Mouse (Mus musculus) liver, embryonic 12.5 days (tissue): ENCODE measurements around the gene Cdc42bpb. TPM values are rescaled to one million over a fixed set of nuclear protein-coding genes. Genes with fewer than 3 reads are reported as not detected.

Experiments
- ATAC-seq: fragments of 200-750 bp; cut with Nextera tagmentation; 2 replicates; pipeline ENCODE4 v1.8.0; 2017; ENCODE audit warnings: moderate number of reproducible peaks, mild to moderate bottlenecking, moderate library complexity
- H3K27ac ChIP-seq: fragments of 300-500 bp; sonication (generic); 2 replicates; pipeline ENCODE4 v1.5.1; 2016; ENCODE audit warnings: mild to moderate bottlenecking
- H3K27me3 ChIP-seq: fragments of 300-500 bp; sonication (generic); replicated peaks from 2 replicates; pipeline ENCODE4 v1.6.1; 2016; ENCODE audit warnings: mild to moderate bottlenecking, moderate library complexity
- H3K36me3 ChIP-seq: fragments of 300-500 bp; sonication (generic); 2 replicates; pipeline ENCODE4 v1.6.1; 2016; ENCODE audit warnings: mild to moderate bottlenecking, moderate library complexity
- H3K4me1 ChIP-seq: fragments of 300-500 bp; sonication (generic); 2 replicates; pipeline ENCODE4 v1.6.1; 2016
- H3K4me2 ChIP-seq: fragments of 300-500 bp; sonication (generic); 2 replicates; pipeline ENCODE4 v1.6.1; 2016; ENCODE audit warnings: mild to moderate bottlenecking, moderate library complexity
- H3K4me3 ChIP-seq: fragments of 300-500 bp; sonication (generic); 2 replicates; pipeline ENCODE4 v1.5.1; 2016; ENCODE audit warnings: mild to moderate bottlenecking, moderate library complexity
- H3K9ac ChIP-seq: fragments of 300-500 bp; sonication (generic); 2 replicates; pipeline ENCODE4 v1.6.1; 2016; ENCODE audit warnings: mild to moderate bottlenecking, moderate library complexity
- H3K9me3 ChIP-seq: fragments of 300-500 bp; sonication (generic); replicated peaks from 2 replicates; pipeline ENCODE4 v1.6.1; 2016; ENCODE audit warnings: mild to moderate bottlenecking, moderate library complexity
- WGBS: fragments of 180-500 bp; shearing (Covaris S2); methylation state at CpG from one replicate; pipeline ENCODE4 v1.1.7; 2016; ENCODE audit not compliant: insufficient replicate concordance; 5-methylcytosine and 5-hydroxymethylcytosine counted together
- polyA plus RNA-seq: library from polyadenylated mRNA; unstranded; fragments of >200 nt; fragmentation: Nextera tagmentation; extraction: Ambion mirVana; gene quantifications from 2 replicates; pipeline ENCODE4 v1.2.1, GENCODE M21; 2016

Gene Cdc42bpb
- polyA plus RNA-seq, 1 experiment from 2014 or later = 13.0 TPM

- Histone ChIP-seq H3K4me1 (peaks cover 49% of the 10 kb centered on the region), H3K36me3 (no peaks in the 10 kb centered on the region), H3K4me3 (no peak overlapping the region), H3K4me2 (0 out of 2 replicates have a peak overlapping the region, but pooled peaks have one; percentile 93), H3K27ac (no peak overlapping the region), H3K9me3 (no peaks in the 10 kb centered on the region), H3K27me3 (peaks cover 66% of the 10 kb centered on the region), H3K9ac (no peak overlapping the region)
- no peak for ATAC-seq
- WGBS = 68% methylated on average over 12 of the region's 12 CpGs
Observed at GRCm38 (mm10) chr12:111378812-111379211, 1.3 kb upstream of the Cdc42bpb start.

- WGBS = 2% methylated on average over 32 of the region's 32 CpGs
- Histone ChIP-seq H3K4me3 (peak overlapping the region; percentile 71), H3K27me3 (peaks cover 58% of the 10 kb centered on the region), H3K4me1 (peaks cover 55% of the 10 kb centered on the region), H3K4me2 (peak overlapping the region; percentile 93), H3K27ac (peak overlapping the region; percentile 80), H3K9me3 (no peaks in the 10 kb centered on the region), H3K9ac (peak overlapping the region; percentile 73), H3K36me3 (no peaks in the 10 kb centered on the region)
- peak; percentile 49; the same call in 1 of the 2 replicates for ATAC-seq
Observed at GRCm38 (mm10) chr12:111377986-111378490, 520 bp upstream of the Cdc42bpb start.

- under 1% methylated on average over 48 of the region's 49 CpGs for WGBS
- Histone ChIP-seq H3K27ac (peak overlapping the region; percentile 80), H3K36me3 (no peaks in the 10 kb centered on the region), H3K4me1 (peaks cover 56% of the 10 kb centered on the region), H3K9me3 (no peaks in the 10 kb centered on the region), H3K4me2 (peak overlapping the region; percentile 93), H3K4me3 (peak overlapping the region; percentile 71), H3K27me3 (peaks cover 56% of the 10 kb centered on the region), H3K9ac (peak overlapping the region; percentile 73)
- ATAC-seq = peak; percentile 30
Observed at GRCm38 (mm10) chr12:111376826-111377331, 639 bp downstream of the Cdc42bpb start.

- no peaks in the 10 kb centered on the region for H3K36me3 ChIP-seq
- H3K4me3 ChIP-seq = peak overlapping the region; percentile 71
- no peaks in the 10 kb centered on the region for H3K9me3 ChIP-seq
- 16% methylated on average over 6 of the region's 6 CpGs for WGBS
- peaks cover 48% of the 10 kb centered on the region for H3K27me3 ChIP-seq
- ATAC-seq = no peak
- peak overlapping the region; percentile 93 for H3K4me2 ChIP-seq
- H3K27ac ChIP-seq = no peak overlapping the region; the same call in 1 of the 2 replicates
- 0 out of 2 replicates have a peak overlapping the region, but pooled peaks have one; percentile 8 for H3K9ac ChIP-seq
- peaks cover 64% of the 10 kb centered on the region for H3K4me1 ChIP-seq
Observed at GRCm38 (mm10) chr12:111376053-111376452, 1.5 kb downstream of the Cdc42bpb start.

- peak overlapping the region; percentile 71 for H3K4me3 ChIP-seq
- peak overlapping the region; percentile 93 for H3K4me2 ChIP-seq
- H3K36me3 ChIP-seq = no peaks in the 10 kb centered on the region
- H3K27ac ChIP-seq = no peak overlapping the region; the same call in 1 of the 2 replicates
- ATAC-seq = no peak
- peaks cover 69% of the 10 kb centered on the region for H3K4me1 ChIP-seq
- 71% methylated on average over 12 of the region's 12 CpGs for WGBS
- H3K9me3 ChIP-seq = no peaks in the 10 kb centered on the region
- H3K27me3 ChIP-seq = peaks cover 48% of the 10 kb centered on the region
- H3K9ac ChIP-seq = 0 out of 2 replicates have a peak overlapping the region, but pooled peaks have one; percentile 8
Observed at GRCm38 (mm10) chr12:111375559-111375958, 2.0 kb downstream of the Cdc42bpb start.

- Histone ChIP-seq H3K27ac (no peak overlapping the region), H3K27me3 (peaks cover 42% of the 10 kb centered on the region)
- WGBS = 58% methylated on average over 10 of the region's 10 CpGs
Observed at GRCm38 (mm10) chr12:111374727-111375126, 2.8 kb downstream of the Cdc42bpb start.

GRCm38 (mm10) chr12:111373411-111373810 lies 4.1 kb downstream of the Cdc42bpb start:
- peaks cover 86% of the 10 kb centered on the region for H3K4me1 ChIP-seq
- H3K9ac ChIP-seq = no peak overlapping the region
- H3K4me2 ChIP-seq = peak overlapping the region; percentile 30; the same call in 1 of the 2 replicates
- no peak overlapping the region for H3K27ac ChIP-seq
- no peak for ATAC-seq
- 59% methylated on average over 6 of the region's 6 CpGs for WGBS
- H3K27me3 ChIP-seq = peaks cover 29% of the 10 kb centered on the region
- no peaks in the 10 kb centered on the region for H3K36me3 ChIP-seq
- no peak overlapping the region for H3K4me3 ChIP-seq
- H3K9me3 ChIP-seq = no peaks in the 10 kb centered on the region

More at GRCm38 (mm10) chr12:111374727-111375126, 2.8 kb downstream of the Cdc42bpb start:
- ATAC-seq = no peak
- Histone ChIP-seq H3K36me3 (no peaks in the 10 kb centered on the region), H3K4me3 (no peak overlapping the region), H3K4me2 (peak overlapping the region; percentile 93; the same call in 1 of the 2 replicates), H3K9me3 (no peaks in the 10 kb centered on the region), H3K9ac (no peak overlapping the region), H3K4me1 (peaks cover 77% of the 10 kb centered on the region)

GRCm38 (mm10) chr12:111371905-111372304 lies 5.6 kb downstream of the Cdc42bpb start:
- H3K36me3 ChIP-seq = no peaks in the 10 kb centered on the region
- peaks cover 14% of the 10 kb centered on the region for H3K27me3 ChIP-seq
- no peak for ATAC-seq
- no peak overlapping the region for H3K4me3 ChIP-seq
- no peak overlapping the region for H3K9ac ChIP-seq
- H3K9me3 ChIP-seq = no peaks in the 10 kb centered on the region
- H3K27ac ChIP-seq = no peak overlapping the region
- peaks cover 85% of the 10 kb centered on the region for H3K4me1 ChIP-seq
- 70% methylated on average over 7 of the region's 7 CpGs for WGBS
- no peak overlapping the region for H3K4me2 ChIP-seq

- H3K36me3 ChIP-seq = no peaks in the 10 kb centered on the region
- H3K27ac ChIP-seq = no peak overlapping the region
- H3K4me1 ChIP-seq = peaks cover 84% of the 10 kb centered on the region
- no peaks in the 10 kb centered on the region for H3K9me3 ChIP-seq
- H3K4me3 ChIP-seq = no peak overlapping the region
- H3K4me2 ChIP-seq = no peak overlapping the region
- peak; percentile 85 for ATAC-seq
- H3K9ac ChIP-seq = no peak overlapping the region
- WGBS = 23% methylated on average over 4 of the region's 4 CpGs
- no peaks in the 10 kb centered on the region for H3K27me3 ChIP-seq
Observed at GRCm38 (mm10) chr12:111370249-111370648, 7.3 kb downstream of the Cdc42bpb start.

- Histone ChIP-seq H3K4me1 (peaks cover 72% of the 10 kb centered on the region), H3K9ac (no peak overlapping the region), H3K27me3 (no peaks in the 10 kb centered on the region), H3K9me3 (no peaks in the 10 kb centered on the region), H3K4me3 (no peak overlapping the region), H3K36me3 (no peaks in the 10 kb centered on the region), H3K4me2 (no peak overlapping the region), H3K27ac (no peak overlapping the region)
- ATAC-seq = 0 out of 2 replicates have a peak, but pooled peaks have one; percentile 28
- WGBS = 67% methylated on average over 7 of the region's 7 CpGs
Observed at GRCm38 (mm10) chr12:111367065-111367464, 10.5 kb downstream of the Cdc42bpb start.

- Histone ChIP-seq H3K4me3 (no peak overlapping the region), H3K27me3 (no peaks in the 10 kb centered on the region), H3K9ac (no peak overlapping the region), H3K9me3 (no peaks in the 10 kb centered on the region), H3K4me1 (peaks cover 52% of the 10 kb centered on the region), H3K36me3 (no peaks in the 10 kb centered on the region), H3K27ac (no peak overlapping the region), H3K4me2 (no peak overlapping the region)
- WGBS = 80% methylated on average over 3 of the region's 3 CpGs
- ATAC-seq = no peak
Observed at GRCm38 (mm10) chr12:111364234-111364633, 13.3 kb downstream of the Cdc42bpb start.

- Histone ChIP-seq H3K27ac (no peak overlapping the region), H3K9ac (no peak overlapping the region), H3K9me3 (no peaks in the 10 kb centered on the region), H3K4me3 (no peak overlapping the region), H3K4me1 (peaks cover 34% of the 10 kb centered on the region; the same call in 1 of the 2 replicates), H3K36me3 (no peaks in the 10 kb centered on the region), H3K4me2 (no peak overlapping the region), H3K27me3 (no peaks in the 10 kb centered on the region)
- 69% methylated on average over 14 of the region's 14 CpGs for WGBS
- no peak for ATAC-seq
Observed at GRCm38 (mm10) chr12:111361319-111362098, 16.0 kb downstream of the Cdc42bpb start.
